Comparison of ENCODE assay signal across 18 mouse cellular contexts in the genomic region with DNA sequence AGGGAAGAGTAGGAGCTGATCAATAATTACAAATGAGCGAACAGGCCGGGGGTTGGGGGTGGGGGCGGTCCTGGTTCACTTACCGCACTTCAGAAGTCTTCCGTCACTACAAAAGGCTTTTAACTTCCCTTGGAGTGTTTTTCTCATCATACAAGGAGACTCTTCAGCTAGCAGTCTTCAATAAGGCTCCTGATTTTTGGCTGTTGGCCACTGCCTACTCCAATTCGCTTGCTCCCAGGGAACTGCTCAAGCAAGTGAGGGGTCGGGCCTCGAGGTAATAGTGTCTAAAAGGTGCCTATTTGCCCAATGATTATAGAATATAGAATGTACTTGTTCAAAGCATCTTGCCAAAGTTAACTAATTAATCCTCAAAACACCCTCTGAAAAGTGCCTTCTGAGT.
"Had no signal": no experiment of that assay in that cellular context is flagged by ENCODE, and none has a peak within 500 bp of the region (broad histone marks: within the 10 kb centered on the region; RNA-seq: fewer than 3 reads in every experiment).

No protein-coding gene starts in this region.

- H3K4me1 ChIP-seq: hindbrain, embryonic 12.5 days; hindbrain, embryonic 15.5 days; limb, embryonic 15.5 days; liver, embryonic 12.5 days had no signal

- H3K36me3 ChIP-seq: heart, embryonic 13.5 days; heart, embryonic 15.5 days; hindbrain, embryonic 12.5 days; hindbrain, embryonic 15.5 days; limb, embryonic 13.5 days; limb, embryonic 15.5 days; liver, embryonic 12.5 days had no signal

- DNase-seq: gastrocnemius, postnatal 14 days; gastrocnemius, postnatal 36 days; heart, adult 18-20 months; heart, postnatal 14 days; heart, postnatal 36 days; kidney, postnatal 10 days; layer of hippocampus, adult 9-11 months; layer of hippocampus, postnatal 36 days had no signal

- H3K4me2 ChIP-seq: heart, embryonic 11.5 days; heart, embryonic 13.5 days; heart, embryonic 15.5 days; hindbrain, embryonic 12.5 days; hindbrain, embryonic 15.5 days; limb, embryonic 13.5 days; limb, embryonic 15.5 days; liver, embryonic 12.5 days had no signal

- ATAC-seq: intestine, embryonic 16.5 days; liver, embryonic 12.5 days had no signal

- H3K27me3 ChIP-seq: heart, embryonic 13.5 days; heart, embryonic 15.5 days; hindbrain, embryonic 12.5 days; hindbrain, embryonic 15.5 days; limb, embryonic 13.5 days; limb, embryonic 15.5 days; liver, embryonic 12.5 days had no signal

- H3K9ac ChIP-seq: heart, embryonic 13.5 days; heart, embryonic 15.5 days; hindbrain, embryonic 12.5 days; hindbrain, embryonic 15.5 days; limb, embryonic 13.5 days; limb, embryonic 15.5 days; liver, embryonic 12.5 days; liver, embryonic 14.5 days had no signal

- H3K4me3 ChIP-seq: heart, embryonic 13.5 days; heart, embryonic 15.5 days; hindbrain, embryonic 12.5 days; hindbrain, embryonic 15.5 days; limb, embryonic 13.5 days; limb, embryonic 15.5 days; liver, embryonic 12.5 days had no signal

- H3K9me3 ChIP-seq: heart, embryonic 13.5 days; heart, embryonic 15.5 days; hindbrain, embryonic 12.5 days; hindbrain, embryonic 15.5 days; limb, embryonic 13.5 days; limb, embryonic 15.5 days; liver, embryonic 12.5 days had no signal

- H3K27ac ChIP-seq: heart, embryonic 13.5 days; heart, embryonic 15.5 days; hindbrain, embryonic 12.5 days; hindbrain, embryonic 15.5 days; limb, embryonic 13.5 days; limb, embryonic 15.5 days; liver, embryonic 12.5 days; liver, embryonic 14.5 days had no signal
